Mouse (Mus musculus) MEL (cell line): ENCODE results near the gene Mapk7. TPM values are rescaled to one million over a fixed set of nuclear protein-coding genes. Genes with fewer than 3 reads are reported as not detected.

Experiments
- DNase-seq: peaks from one replicate; pipeline ENCODE4 v3.0.0; 2011; ENCODE audit warnings: low read depth, low spot score
- H3K27ac ChIP-seq: 2 replicates; pipeline ENCODE4 v1.5.1; 2012; ENCODE audit warnings: low read depth, mild to moderate bottlenecking, control low read depth, low read length, moderate library complexity; ENCODE audit not compliant: control insufficient read depth
- H3K27me3 ChIP-seq, 2 experiments: fragments of 150-350 bp in 1 of 2; sonication (generic) in 1 of 2; 2 replicates each; pipeline ENCODE4 v1.6.1; 2012; ENCODE audit warnings: low read length in 2 of 2, mild to moderate bottlenecking in 2 of 2, improper control_type of control experiment in 1 of 2, moderate library complexity in 1 of 2; ENCODE audit not compliant: insufficient read depth in 2 of 2, control insufficient read depth in 1 of 2
- H3K36me3 ChIP-seq, 2 experiments: 2 replicates each; pipeline ENCODE4 v1.6.1; 2012 to 2014; ENCODE audit warnings: low read length in 2 of 2, improper control_type of control experiment in 1 of 2, inconsistent platforms in 1 of 2, mild to moderate bottlenecking in 1 of 2; ENCODE audit not compliant: insufficient read depth in 2 of 2, control insufficient read depth in 1 of 2
- H3K4me1 ChIP-seq, 2 experiments: fragments of 150-350 bp in 1 of 2; sonication (generic) in 1 of 2; 2 replicates each; pipeline ENCODE4 v1.6.1; 2012; ENCODE audit warnings: low read length in 2 of 2, improper control_type of control experiment in 1 of 2, mild to moderate bottlenecking in 1 of 2; ENCODE audit not compliant: insufficient read depth in 2 of 2, control insufficient read depth in 1 of 2
- H3K4me3 ChIP-seq, 2 experiments: fragments of 150-350 bp in 1 of 2; sonication (generic) in 1 of 2; 2 replicates each; pipeline ENCODE4 v1.5.1; 2012; ENCODE audit warnings: low read depth in 2 of 2, low read length in 2 of 2, mild to moderate bottlenecking in 2 of 2, moderate library complexity in 2 of 2, control low read depth in 1 of 2, improper control_type of control experiment in 1 of 2; ENCODE audit not compliant: control insufficient read depth in 1 of 2, insufficient read depth in 1 of 2
- H3K79me2 ChIP-seq: 2 replicates; pipeline ENCODE4 v1.6.1; 2012; ENCODE audit warnings: mild to moderate bottlenecking, low read length, moderate library complexity; ENCODE audit not compliant: control insufficient read depth, poor library complexity, insufficient read depth
- H3K9ac ChIP-seq: 2 replicates; pipeline ENCODE4 v1.6.1; 2012; ENCODE audit warnings: low read depth, mild to moderate bottlenecking, control low read depth, low read length, moderate library complexity; ENCODE audit not compliant: control insufficient read depth, poor library complexity, severe bottlenecking
- H3K9me3 ChIP-seq: fragments of 150-350 bp; sonication (generic); replicated peaks from 2 replicates; pipeline ENCODE4 v1.6.1; 2012; ENCODE audit warnings: mild to moderate bottlenecking, low read length, improper control_type of control experiment, moderate library complexity; ENCODE audit not compliant: insufficient read depth
- CHD1 ChIP-seq: IDR thresholded peaks from 2 replicates; pipeline ENCODE4 v1.6.1; 2012; ENCODE audit warnings: low read depth, mild to moderate bottlenecking, inconsistent platforms, low read length, improper control_type of control experiment
- CTCF ChIP-seq, 3 experiments: IDR thresholded peaks in 2 of 3; conservative IDR thresholded peaks in 1 of 3; 2 replicates each; pipeline ENCODE4 v1.5.1; 2011 to 2012; ENCODE audit warnings: low read length in 3 of 3, low read depth in 2 of 3, mild to moderate bottlenecking in 2 of 3, improper control_type of control experiment in 1 of 3, inconsistent platforms in 1 of 3, mixed read lengths in 1 of 3, moderate library complexity in 1 of 3; ENCODE audit not compliant: control insufficient read depth in 1 of 3, insufficient read depth in 1 of 3, poor library complexity in 1 of 3, severe bottlenecking in 1 of 3
- E2F4 ChIP-seq: IDR thresholded peaks from 2 replicates; pipeline ENCODE4 v1.6.1; 2011; ENCODE audit warnings: low read depth, low read length, improper control_type of control experiment, borderline replicate concordance
- EP300 ChIP-seq, 2 experiments: IDR thresholded peaks; 2 replicates each; pipeline ENCODE4 v1.6.1; 2011; ENCODE audit warnings: improper control_type of control experiment in 2 of 2, low read length in 2 of 2, low read depth in 1 of 2, mild to moderate bottlenecking in 1 of 2
- GABPA ChIP-seq: IDR thresholded peaks from 2 replicates; pipeline ENCODE4 v1.6.1; 2012; ENCODE audit warnings: low read depth, mild to moderate bottlenecking, inconsistent platforms, low read length, improper control_type of control experiment, moderate library complexity
- KAT2A ChIP-seq: conservative IDR thresholded peaks from 2 replicates; pipeline ENCODE4 v1.6.1; 2012; ENCODE audit warnings: low read depth, low read length, improper control_type of control experiment, inconsistent platforms
- MAX ChIP-seq: IDR thresholded peaks from 2 replicates; pipeline ENCODE4 v1.6.1; 2011; ENCODE audit warnings: low read length, improper control_type of control experiment
- MYB ChIP-seq: IDR thresholded peaks from 2 replicates; pipeline ENCODE4 v1.6.1; 2011; ENCODE audit warnings: mild to moderate bottlenecking, low read depth, low read length, improper control_type of control experiment
- MYC ChIP-seq: IDR thresholded peaks from 2 replicates; pipeline ENCODE4 v1.6.1; 2011; ENCODE audit warnings: low read depth, mild to moderate bottlenecking, low read length, improper control_type of control experiment, moderate library complexity
- POLR2AphosphoS2 ChIP-seq: IDR thresholded peaks from 2 replicates; pipeline ENCODE4 v1.6.1; 2011; ENCODE audit warnings: low read length, improper control_type of control experiment
- TAL1 ChIP-seq: IDR thresholded peaks from 2 replicates; pipeline ENCODE4 v1.6.1; 2012; ENCODE audit warnings: mild to moderate bottlenecking, inconsistent platforms, low read length, moderate library complexity, mixed read lengths
- TCF12 ChIP-seq: IDR thresholded peaks from 2 replicates; pipeline ENCODE4 v1.6.1; 2014; ENCODE audit warnings: low read depth, mild to moderate bottlenecking, inconsistent platforms, low read length, improper control_type of control experiment, moderate library complexity
- USF2 ChIP-seq, 2 experiments: IDR thresholded peaks; 2 replicates each; pipeline ENCODE4 v1.6.1; 2011 to 2012; ENCODE audit warnings: improper control_type of control experiment in 2 of 2, low read length in 2 of 2, borderline replicate concordance in 1 of 2, inconsistent platforms in 1 of 2, low read depth in 1 of 2, mild to moderate bottlenecking in 1 of 2; ENCODE audit not compliant: insufficient read depth in 1 of 2
- ZMIZ1 ChIP-seq: IDR thresholded peaks from 2 replicates; pipeline ENCODE4 v1.6.1; 2012; ENCODE audit warnings: low read depth, mild to moderate bottlenecking, inconsistent platforms, low read length, improper control_type of control experiment, moderate library complexity
- polyA plus RNA-seq, 2 experiments: library from polyadenylated mRNA; stranded (reverse) in 1 of 2; unstranded in 1 of 2; fragments of >175 nt in 1 of 2; fragments of >200 nt in 1 of 2; gene quantifications; 2 replicates each; pipeline versions ENCODE4 v1.2.1 to v1.2.4; 2012; ENCODE audit warnings: low replicate concordance in 2 of 2, low read depth in 1 of 2; ENCODE audit not compliant: insufficient read length in 2 of 2, insufficient read depth in 1 of 2, missing spikeins in 1 of 2
- total RNA-seq: library from RNA; depleted of rRNA; stranded (reverse); fragments of 300-350 nt; gene quantifications from 2 replicates; pipeline ENCODE4 v1.2.3, GENCODE M21; 2012

Gene Mapk7
- total and polyA plus RNA-seq, 3 experiments: 12.6 to 25.3 TPM; not detected in 1

- DNase-seq: no peak
- H3K36me3 ChIP-seq: peaks cover 0 to 4% of the 10 kb centered on the region in 2 experiments; a peak in 2 of 4 replicates
- H3K4me1 ChIP-seq: peaks cover 0 to 6% of the 10 kb centered on the region in 2 experiments; a peak in 1 of 4 replicates
- no peak overlapping the region for H3K9ac ChIP-seq
- H3K27ac ChIP-seq: no peak overlapping the region
- H3K9me3 ChIP-seq: no peaks in the 10 kb centered on the region
- peaks cover 16 to 25% of the 10 kb centered on the region in 2 experiments for H3K27me3 ChIP-seq
- no peak overlapping the region for H3K4me3 ChIP-seq
- H3K79me2 ChIP-seq: no peaks in the 10 kb centered on the region
- no peak for TF ChIP-seq CTCF (IDR thresholded peaks at IDR 0.05 in 2 of 3, conservative IDR thresholded peaks at IDR 0.05 in 1 of 3; ENCODE audit: control insufficient read depth in 1 of 3, insufficient read depth in 1 of 3, low read depth in 2 of 3, low read length in 3 of 3, poor library complexity in 1 of 3, severe bottlenecking in 1 of 3)
Observed at GRCm38 (mm10) chr11:61465422-61465821, 28.8 kb downstream of the Mapk7 start.

GRCm38 (mm10) chr11:61464071-61464470, 30.1 kb downstream of the Mapk7 start:
- TF ChIP-seq MYB (no peak), TCF12 (no peak), GABPA (no peak), POLR2AphosphoS2 (no peak), MAX (no peak), E2F4 (no peak), KAT2A (no peak), USF2 (IDR thresholded peaks at IDR 0.05; ENCODE audit: borderline replicate concordance in 1 of 2, insufficient read depth in 1 of 2, low read depth in 1 of 2, low read length in 2 of 2) (no peak), TAL1 (no peak), EP300 (IDR thresholded peaks at IDR 0.05; ENCODE audit: low read depth in 1 of 2, low read length in 2 of 2) (no peak), CHD1 (no peak), MYC (no peak), ZMIZ1 (no peak)
- no peak overlapping the region for H3K9ac ChIP-seq
- no peaks in the 10 kb centered on the region for H3K79me2 ChIP-seq
- H3K27ac ChIP-seq: no peak overlapping the region
- no peak overlapping the region for H3K4me3 ChIP-seq
- H3K9me3 ChIP-seq: no peaks in the 10 kb centered on the region
- H3K4me1 ChIP-seq: peaks cover 0 to 4% of the 10 kb centered on the region in 2 experiments; a peak in 1 of 4 replicates
- H3K27me3 ChIP-seq: peaks cover 18 to 29% of the 10 kb centered on the region in 2 experiments
- no peak for DNase-seq
- H3K36me3 ChIP-seq: peaks cover 0 to 2% of the 10 kb centered on the region in 2 experiments; a peak in 1 of 4 replicates
